Mouse (Mus musculus): ENCODE data around the gene Gucd1.
"Not testable (repeated sequence)": the region's sequence is repeated elsewhere in the genome, so short reads cannot be mapped to it uniquely, and the experiment has no call there.

Gucd1 gene

GRCm38 (mm10) chr10:75535423-75535822, 17.7 kb upstream of the Gucd1 start:
- peak; percentile 64 for DNase-seq (ENCODE audit: inconsistent ontology term)

- peak; percentile 92 for DNase-seq (ENCODE audit: inconsistent ontology term)
These were observed 17.2 kb upstream of the Gucd1 start for GRCm38 (mm10) chr10:75534934-75535333.

DNA sequence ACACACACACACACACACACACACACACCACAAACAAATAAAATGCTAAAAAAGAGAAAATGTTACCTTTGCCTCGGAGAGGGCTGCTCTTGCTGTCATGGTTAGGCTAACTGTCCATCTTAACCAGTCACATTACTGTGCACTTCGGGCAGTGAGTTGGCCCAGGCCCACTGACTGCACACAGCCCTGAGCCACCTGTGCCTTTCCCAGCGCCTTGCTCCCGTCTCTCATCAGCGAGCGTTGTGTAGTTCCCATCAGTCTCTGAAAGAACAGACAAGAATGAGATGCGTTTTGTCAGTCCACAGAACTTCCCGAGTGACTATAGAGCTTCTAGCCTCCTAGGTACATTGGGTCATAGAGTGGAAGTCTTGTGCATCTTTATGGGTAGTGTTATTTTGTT, 16.4 kb upstream of the Gucd1 start:
- DNase-seq (ENCODE audit: inconsistent ontology term), result no peak

GRCm38 (mm10) chr10:75531532-75532090, 13.8 kb upstream of the Gucd1 start:
- no peak for DNase-seq (ENCODE audit: inconsistent ontology term)

DNA sequence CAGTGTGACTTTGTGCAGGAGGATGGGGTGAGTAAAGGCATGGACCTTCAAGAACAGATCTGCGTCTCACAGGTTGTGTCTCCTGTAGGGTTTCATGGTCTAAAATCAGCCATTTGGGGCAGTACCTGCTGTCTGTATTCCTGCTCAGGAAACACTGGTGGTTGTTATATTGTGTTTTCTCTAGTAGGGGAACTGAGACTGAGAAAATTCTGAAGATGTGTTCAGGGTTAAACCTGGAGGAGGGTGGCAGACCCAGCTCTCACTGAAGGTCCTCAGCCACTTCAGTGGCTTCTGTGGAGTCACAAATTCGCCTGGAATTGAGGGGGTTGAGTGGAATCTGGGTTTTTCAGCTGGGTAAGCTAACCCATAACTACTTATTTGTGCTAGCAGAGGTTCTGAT, 12.6 kb upstream of the Gucd1 start:
- no peak for DNase-seq (ENCODE audit: inconsistent ontology term)

DNA sequence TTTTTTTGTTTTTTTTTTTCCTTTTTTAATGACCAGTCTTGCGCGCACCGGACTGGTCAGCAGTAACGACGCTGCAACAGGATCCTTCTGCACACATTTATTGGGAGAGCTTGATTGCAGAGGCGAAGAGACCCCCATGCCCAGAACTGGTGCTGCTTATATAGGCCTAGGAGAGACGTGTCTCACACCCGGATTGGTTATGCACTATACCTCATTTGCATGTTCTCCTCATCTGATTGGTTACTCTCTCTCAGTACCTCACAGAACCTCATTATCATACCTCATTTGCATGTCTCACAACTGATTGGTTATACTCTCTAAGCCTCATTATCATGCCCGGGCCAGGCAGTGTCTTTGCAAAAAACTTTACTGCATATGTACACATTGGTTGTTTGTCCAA, 7.7 kb upstream of the Gucd1 start:
- DNase-seq (ENCODE audit: inconsistent ontology term), result not testable (repeated sequence)

DNA sequence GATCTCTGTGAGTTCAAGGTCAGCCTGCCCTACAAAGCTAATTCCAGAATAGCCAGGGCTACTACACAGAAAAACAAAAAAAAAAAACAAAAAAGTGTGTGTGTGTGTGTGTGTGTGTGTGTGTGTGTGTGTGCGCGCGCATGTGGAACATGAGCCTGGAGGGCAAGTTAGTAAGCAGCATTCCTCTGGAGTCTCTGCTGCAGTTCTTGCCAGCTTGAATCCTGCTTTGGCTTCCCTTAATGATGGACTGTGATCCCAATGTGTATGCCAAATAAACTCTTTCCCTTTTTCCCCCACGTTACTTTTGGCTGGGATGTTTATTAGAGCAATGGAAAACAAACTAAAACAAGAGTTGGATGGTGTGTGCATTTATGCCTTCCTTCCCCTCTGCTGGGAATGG, 3.9 kb upstream of the Gucd1 start:
- no peak for DNase-seq (ENCODE audit: inconsistent ontology term)

- no peak for DNase-seq (ENCODE audit: inconsistent ontology term)
These were observed 2.8 kb upstream of the Gucd1 start for GRCm38 (mm10) chr10:75520581-75520980.

DNA sequence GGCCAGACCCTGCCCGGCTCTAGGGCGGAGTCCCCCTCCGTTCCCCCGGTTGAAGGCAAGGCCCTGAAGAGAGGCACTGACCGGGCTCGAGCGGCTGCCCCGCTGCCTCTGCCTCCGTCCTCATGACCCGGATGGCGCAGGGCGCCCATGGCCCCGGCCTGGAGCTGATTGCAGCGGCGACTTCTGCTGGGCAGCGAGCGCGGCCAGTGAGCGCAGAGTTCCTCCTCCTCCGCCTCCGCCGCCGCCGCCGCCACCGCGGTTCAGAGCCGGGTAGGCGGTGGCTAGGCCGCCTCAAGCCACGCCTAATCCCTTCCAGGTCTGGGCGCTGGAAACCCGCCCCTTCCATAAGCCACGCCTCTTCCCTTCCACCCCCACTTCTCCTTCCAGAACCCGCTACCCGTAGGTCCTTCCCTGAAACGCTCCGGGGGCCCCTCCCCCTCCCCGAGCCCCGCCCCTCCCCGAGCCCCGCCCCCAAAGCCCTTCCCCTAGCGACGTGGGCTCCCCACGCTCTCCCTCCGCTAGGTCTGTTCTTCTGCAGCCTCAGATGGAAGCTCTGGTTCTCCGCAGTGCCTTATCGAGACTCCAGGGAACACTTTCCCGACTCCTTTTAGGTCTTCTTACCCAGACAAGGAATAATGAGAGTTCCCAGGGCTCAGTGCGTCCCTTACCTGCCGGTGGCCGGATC, 557 bp downstream of the Gucd1 start, which contains the start of gene Snrpd3:
Gene Snrpd3, plus strand, starts transcription at position 479 of the 685 bp plus-strand sequence.
- DNase-seq (ENCODE audit: inconsistent ontology term), result peak; percentile 99

DNA sequence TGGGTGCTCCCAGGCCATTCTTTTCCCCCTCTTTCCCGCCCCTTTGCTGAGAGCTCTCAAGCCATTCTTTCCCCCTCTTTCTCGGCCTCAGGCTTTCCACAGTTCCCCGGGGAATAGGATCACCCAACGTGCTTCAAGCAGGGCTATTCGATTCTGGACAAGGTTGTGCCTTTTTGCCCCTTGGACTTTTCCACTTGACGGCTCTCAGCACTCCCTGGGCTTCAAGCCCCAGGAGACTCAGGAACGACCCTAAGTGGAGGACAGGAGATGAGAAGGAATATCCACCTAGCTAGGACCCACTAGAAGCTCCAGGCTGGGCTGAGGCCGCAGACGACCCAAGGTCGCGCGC, 1.1 kb downstream of the Gucd1 start:
- DNase-seq (ENCODE audit: inconsistent ontology term), result no peak

DNA sequence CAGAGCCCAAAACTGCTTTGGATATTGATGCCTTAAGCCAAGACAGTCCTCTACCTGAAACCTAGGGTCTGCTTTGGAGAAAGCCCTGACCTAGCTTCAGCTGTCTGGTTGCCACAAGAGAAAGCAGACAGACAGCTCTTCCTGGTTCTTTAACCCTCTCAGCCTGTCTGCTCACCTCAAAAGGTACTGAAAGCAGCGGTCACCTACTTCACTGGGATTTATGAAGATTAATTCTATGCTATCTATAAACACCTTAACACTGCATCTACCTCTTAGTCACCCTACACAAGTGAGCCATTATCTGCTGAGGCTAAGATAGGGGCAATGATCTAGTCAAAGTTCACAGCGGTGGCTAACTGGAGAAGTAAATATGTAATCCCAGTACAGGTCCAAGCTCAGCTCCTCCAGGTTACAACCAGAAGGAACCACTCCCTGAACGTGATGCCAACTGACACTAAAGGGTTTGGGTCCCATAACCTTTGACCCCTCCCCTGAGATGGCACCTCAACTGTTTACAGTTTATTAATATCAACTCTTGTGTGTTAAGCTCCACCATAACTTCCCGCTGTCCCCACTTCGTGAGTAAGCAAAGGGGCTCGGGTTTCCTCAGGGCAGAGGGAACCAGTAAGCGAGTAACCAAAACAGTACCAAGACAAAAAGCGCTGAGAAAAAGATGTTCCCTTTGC, 1.6 kb downstream of the Gucd1 start:
- DNase-seq (ENCODE audit: inconsistent ontology term), result no peak

- no peak for DNase-seq (ENCODE audit: inconsistent ontology term)
These were observed 2.3 kb downstream of the Gucd1 start for GRCm38 (mm10) chr10:75515216-75516037.

DNA sequence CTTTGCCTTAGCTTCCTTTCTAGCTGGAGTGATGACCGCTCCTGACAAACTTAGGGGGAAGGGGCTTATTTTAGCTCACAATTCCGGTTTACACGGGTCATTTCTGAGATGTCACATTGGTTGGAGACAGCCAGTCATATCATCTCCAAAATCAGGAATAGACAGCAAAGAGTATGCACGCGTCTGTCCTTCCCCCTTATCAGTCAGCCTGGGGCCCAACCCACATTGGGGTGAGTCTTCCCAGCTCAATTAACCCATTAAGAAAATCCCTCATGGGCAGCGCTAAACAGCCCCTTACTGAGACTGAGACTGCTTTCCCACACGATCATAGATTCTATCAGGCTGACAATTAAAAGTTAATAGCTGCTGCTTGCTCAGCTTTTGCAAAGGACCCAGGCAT, 3.4 kb downstream of the Gucd1 start:
- DNase-seq (ENCODE audit: inconsistent ontology term), result no peak

- no peak for DNase-seq (ENCODE audit: inconsistent ontology term)
These were observed 4.3 kb downstream of the Gucd1 start for GRCm38 (mm10) chr10:75513306-75514067.

GRCm38 (mm10) chr10:75512796-75513195, 5.0 kb downstream of the Gucd1 start:
- DNase-seq (ENCODE audit: inconsistent ontology term), result no peak

DNA sequence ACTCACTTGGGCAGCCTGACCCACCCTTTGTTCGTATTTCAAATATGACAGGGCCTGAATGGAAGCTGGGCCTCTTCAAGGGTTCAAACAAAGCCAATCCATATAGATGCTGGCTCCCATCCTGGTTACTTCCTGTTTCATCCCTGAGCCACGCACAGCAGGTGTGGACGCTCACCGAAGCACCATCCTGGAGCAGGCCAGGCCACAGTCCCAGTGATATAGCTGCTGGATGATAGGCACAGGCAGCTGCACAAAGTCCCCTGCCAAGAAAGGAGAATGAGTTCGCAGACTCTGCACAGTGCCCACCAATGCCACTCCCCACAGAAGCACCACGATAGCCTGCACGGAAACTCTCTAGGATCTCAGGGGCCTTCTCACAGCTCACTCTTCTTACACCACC, 5.9 kb downstream of the Gucd1 start:
- no peak for DNase-seq (ENCODE audit: inconsistent ontology term)

DNA sequence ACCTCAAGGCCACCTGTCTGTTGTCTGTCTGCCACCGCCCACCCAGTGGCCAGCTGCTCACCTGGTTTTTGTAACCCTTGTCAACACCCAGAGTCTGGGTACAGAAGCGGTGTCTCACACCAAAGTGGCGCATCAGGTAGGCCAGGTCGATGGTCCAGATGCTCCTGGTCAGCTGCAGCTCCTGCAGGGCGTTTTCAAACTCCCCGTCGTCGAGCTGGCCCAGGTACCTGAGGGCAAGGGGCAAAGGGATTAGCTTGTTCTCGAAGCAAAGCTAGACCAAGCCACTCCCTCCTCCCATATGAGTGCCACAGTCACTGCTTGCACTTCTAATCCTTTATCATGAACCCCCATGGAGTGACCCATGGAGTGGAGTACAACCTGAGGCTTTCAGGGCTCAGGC, 6.7 kb downstream of the Gucd1 start:
- DNase-seq (ENCODE audit: inconsistent ontology term), result no peak

GRCm38 (mm10) chr10:75510446-75510845, 7.3 kb downstream of the Gucd1 start:
- no peak for DNase-seq (ENCODE audit: inconsistent ontology term)

DNA sequence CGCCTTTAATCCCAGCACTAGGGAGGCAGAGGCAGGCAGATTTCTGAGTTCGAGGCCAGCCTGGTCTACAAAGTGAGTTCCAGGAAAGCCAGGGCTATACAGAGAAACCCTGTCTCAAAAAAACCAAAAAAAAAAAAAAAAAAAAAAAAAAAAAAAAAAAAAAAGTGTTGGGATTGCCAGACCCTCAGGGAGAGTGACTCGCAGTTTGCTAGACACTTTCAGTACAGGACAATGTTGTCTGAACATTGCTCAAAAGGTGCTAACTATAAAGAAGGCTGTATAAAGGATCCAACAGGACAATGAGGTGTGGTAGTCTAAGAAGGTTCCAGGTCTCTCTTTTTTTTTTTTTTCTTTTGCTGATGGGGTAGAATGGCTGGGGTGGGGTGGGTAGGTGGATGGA, 11.8 kb downstream of the Gucd1 start:
- not testable (repeated sequence) for DNase-seq (ENCODE audit: inconsistent ontology term)

GRCm38 (mm10) chr10:75505130-75505495, 12.7 kb downstream of the Gucd1 start:
- DNase-seq (ENCODE audit: inconsistent ontology term), result no peak

- DNase-seq (ENCODE audit: inconsistent ontology term), result peak; percentile 53
These were observed 13.3 kb downstream of the Gucd1 start for GRCm38 (mm10) chr10:75504234-75505129.
